Mouse (Mus musculus) heart, postnatal 0 days (tissue): ENCODE results near the gene Fbll1.

Experiments
- CTCF ChIP-seq: IDR thresholded peaks from 2 replicates; pipeline ENCODE4 v1.5.1; 2016; ENCODE audit warnings: antibody characterized with exemption, control low read depth, low read depth
- EP300 ChIP-seq: IDR thresholded peaks from 2 replicates; pipeline ENCODE4 v1.6.1; 2016; ENCODE audit warnings: antibody characterized with exemption, low read depth

DNA sequence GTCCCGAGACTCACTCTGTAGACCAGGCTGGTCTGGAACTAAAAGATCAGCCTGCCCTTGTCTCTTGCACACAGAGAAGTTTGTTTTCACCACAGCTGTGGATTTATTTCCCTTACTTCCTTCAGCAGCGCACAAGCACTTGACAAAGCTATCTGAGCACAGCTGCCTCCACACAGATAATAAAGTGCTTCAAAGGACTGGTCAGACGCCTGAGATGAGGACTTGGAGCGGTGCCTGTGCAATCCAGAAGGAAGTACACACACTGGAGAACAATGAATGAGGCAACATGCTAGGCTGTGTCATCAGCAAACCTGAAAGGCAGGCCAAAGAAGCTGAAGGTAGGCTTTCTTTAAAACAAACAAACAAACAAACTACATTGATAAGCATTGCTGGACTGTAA, 33.5 kb upstream of the Fbll1 start:
- no peak for TF ChIP-seq CTCF
- no peak for TF ChIP-seq EP300
